Mouse (Mus musculus) embryonic facial prominence, embryonic 11.5 days (tissue): ENCODE data around the gene Stkld1. TPM values are rescaled to one million over a fixed set of nuclear protein-coding genes. Genes with fewer than 3 reads are reported as not detected.

ENCODE experiments used
- ATAC-seq: fragments of 200-750 bp; cut with Nextera tagmentation; replicated peaks from 2 replicates; pipeline ENCODE4 v1.8.0; 2017; ENCODE audit warnings: low read depth; ENCODE audit not compliant: insufficient number of reproducible peaks, low FRiP score, low TSS enrichment
- DNase-seq: peaks from one replicate; pipeline ENCODE4 v3.0.0-alpha.2; 2015; ENCODE audit warnings: low spot score
- H3K27ac ChIP-seq: fragments of 300-500 bp; sonication (generic); replicated peaks from 2 replicates; pipeline ENCODE4 v1.5.1; 2014; ENCODE audit warnings: mild to moderate bottlenecking, low read depth, low read length, control low read depth
- H3K27me3 ChIP-seq: fragments of 300-500 bp; sonication (generic); 2 replicates; pipeline ENCODE4 v1.6.1; 2014; ENCODE audit warnings: mild to moderate bottlenecking, low read length, moderate library complexity, mixed read lengths; ENCODE audit not compliant: control insufficient read depth, insufficient read depth
- H3K36me3 ChIP-seq: fragments of 300-500 bp; sonication (generic); replicated peaks from 2 replicates; pipeline ENCODE4 v1.6.1; 2014; ENCODE audit warnings: low read depth, mild to moderate bottlenecking, low read length, moderate library complexity, mixed read lengths; ENCODE audit not compliant: control insufficient read depth, insufficient read depth
- H3K4me1 ChIP-seq: fragments of 300-500 bp; sonication (generic); 2 replicates; pipeline ENCODE4 v1.6.1; 2014; ENCODE audit warnings: low read length, mixed read lengths; ENCODE audit not compliant: control insufficient read depth, insufficient read depth
- H3K4me2 ChIP-seq: fragments of 300-500 bp; sonication (generic); 2 replicates; pipeline ENCODE4 v1.6.1; 2014; ENCODE audit warnings: low read depth, mild to moderate bottlenecking, control low read depth, low read length, moderate library complexity
- H3K4me3 ChIP-seq: fragments of 300-500 bp; sonication (generic); 2 replicates; pipeline ENCODE4 v1.5.1; 2014; ENCODE audit warnings: low read depth, low read length, control low read depth
- H3K9ac ChIP-seq: fragments of 300-500 bp; sonication (generic); replicated peaks from 2 replicates; pipeline ENCODE4 v1.6.1; 2014; ENCODE audit warnings: mild to moderate bottlenecking, control low read depth, low read length
- H3K9me3 ChIP-seq: fragments of 300-500 bp; sonication (generic); replicated peaks from 2 replicates; pipeline ENCODE4 v1.6.1; 2016; ENCODE audit warnings: mild to moderate bottlenecking, low read length, inconsistent platforms, mixed read lengths; ENCODE audit not compliant: control insufficient read depth
- WGBS: fragments of 180-500 bp; shearing (Covaris S2); extraction: QIAGEN DNeasy Blood & Tissue Kit; methylation state at CpG from one replicate; pipeline ENCODE4 v1.1.7; 2014; 5-methylcytosine and 5-hydroxymethylcytosine counted together
- polyA plus RNA-seq: library from polyadenylated mRNA; unstranded; fragments of >200 nt; fragmentation: Nextera tagmentation; extraction: Ambion mirVana; gene quantifications from 2 replicates; pipeline ENCODE4 v1.2.1, GENCODE M21; 2014

Stkld1 gene
- polyA plus RNA-seq, 1 experiment from 2014 or later, result not detected

GRCm38 (mm10) chr2:26957488-26957859 is 23.6 kb downstream of the Stkld1 start:
- H3K9me3 ChIP-seq, result no peaks in the 10 kb centered on the region
- DNase-seq (no peak), ATAC-seq (no peak)
- no peak overlapping the region for H3K9ac ChIP-seq
- H3K27me3 ChIP-seq, result no peaks in the 10 kb centered on the region
- no peak overlapping the region for H3K4me3 ChIP-seq
- WGBS, result 91% methylated on average over 2 of the region's 2 CpGs
- peaks cover 7% of the 10 kb centered on the region for H3K36me3 ChIP-seq
- H3K4me1 ChIP-seq, result no peaks in the 10 kb centered on the region
- no peak overlapping the region for H3K27ac ChIP-seq
- no peak overlapping the region for H3K4me2 ChIP-seq

GRCm38 (mm10) chr2:26960756-26961155 is 26.9 kb downstream of the Stkld1 start:
- H3K4me2 ChIP-seq, result no peak overlapping the region
- no peak overlapping the region for H3K27ac ChIP-seq
- H3K4me3 ChIP-seq, result no peak overlapping the region
- H3K27me3 ChIP-seq, result no peaks in the 10 kb centered on the region
- ATAC-seq (no peak), DNase-seq (no peak)
- WGBS, result 81% methylated on average over 4 of the region's 4 CpGs
- no peak overlapping the region for H3K9ac ChIP-seq
- H3K36me3 ChIP-seq, result peaks cover 5% of the 10 kb centered on the region
- H3K9me3 ChIP-seq, result no peaks in the 10 kb centered on the region
- no peaks in the 10 kb centered on the region; the same call in 1 of the 2 replicates for H3K4me1 ChIP-seq

GRCm38 (mm10) chr2:26963923-26964723 is 30.3 kb downstream of the Stkld1 start, which contains the start of gene Rexo4:
TSS of gene Rexo4 (minus strand) at chr2:26964386.
- peak within 1 kb of the TSS; percentile 98 for H3K27ac ChIP-seq
- DNase-seq (peak; percentile 96), ATAC-seq (peak; percentile 94)
- H3K9ac ChIP-seq, result peak within 1 kb of the TSS; percentile 88
- under 1% methylated on average over 50 of the region's 50 CpGs for WGBS
- H3K4me1 ChIP-seq, result no peaks in the 10 kb centered on the region; the same call in 1 of the 2 replicates
- H3K4me2 ChIP-seq, result peak within 1 kb of the TSS; percentile 53
- H3K27me3 ChIP-seq, result no peaks in the 10 kb centered on the region
- peak within 1 kb of the TSS; percentile 80 for H3K4me3 ChIP-seq
- no peaks in the 10 kb centered on the region; the same call in 1 of the 2 replicates for H3K36me3 ChIP-seq
- no peaks in the 10 kb centered on the region for H3K9me3 ChIP-seq

- DNase-seq, result no peak
Measured at GRCm38 (mm10) chr2:26964724-26965370, 31.0 kb downstream of the Stkld1 start.

GRCm38 (mm10) chr2:26967262-26967661 is 33.4 kb downstream of the Stkld1 start:
- 77% methylated on average over 2 of the region's 2 CpGs for WGBS
- Histone ChIP-seq H3K27me3 (no peaks in the 10 kb centered on the region), H3K4me2 (no peak overlapping the region), H3K4me3 (no peak overlapping the region), H3K9me3 (no peaks in the 10 kb centered on the region), H3K36me3 (no peaks in the 10 kb centered on the region), H3K27ac (no peak overlapping the region), H3K9ac (no peak overlapping the region), H3K4me1 (no peaks in the 10 kb centered on the region; the same call in 1 of the 2 replicates)
- ATAC-seq, result no peak
- DNase-seq, result no peak

More at GRCm38 (mm10) chr2:26964724-26965370, 31.0 kb downstream of the Stkld1 start:
- peak overlapping the region; percentile 53 for H3K4me2 ChIP-seq
- no peaks in the 10 kb centered on the region; the same call in 1 of the 2 replicates for H3K36me3 ChIP-seq
- H3K9me3 ChIP-seq, result no peaks in the 10 kb centered on the region
- H3K9ac ChIP-seq, result peak overlapping the region; percentile 88
- H3K4me1 ChIP-seq, result no peaks in the 10 kb centered on the region; the same call in 1 of the 2 replicates
- WGBS, result 18% methylated on average over 14 of the region's 14 CpGs
- H3K27me3 ChIP-seq, result no peaks in the 10 kb centered on the region
- H3K27ac ChIP-seq, result peak overlapping the region; percentile 98; the same call in 1 of the 2 replicates
- ATAC-seq, result no peak; the same call in 1 of the 2 replicates
- peak overlapping the region; percentile 80 for H3K4me3 ChIP-seq

- no peak for ATAC-seq
Measured at GRCm38 (mm10) chr2:26973116-26973515, 39.3 kb downstream of the Stkld1 start, which contains the start of gene Adamts13. TSS of gene Adamts13 (plus strand) at chr2:26973416.

GRCm38 (mm10) chr2:26973960-26974359 is 40.1 kb downstream of the Stkld1 start:
- Histone ChIP-seq H3K4me1 (no peaks in the 10 kb centered on the region), H3K9ac (no peak overlapping the region), H3K9me3 (no peaks in the 10 kb centered on the region), H3K4me3 (no peak overlapping the region), H3K27me3 (no peaks in the 10 kb centered on the region), H3K36me3 (no peaks in the 10 kb centered on the region), H3K27ac (no peak overlapping the region), H3K4me2 (no peak overlapping the region)
- ATAC-seq (no peak), DNase-seq (no peak)
- WGBS, result 36% methylated on average over 4 of the region's 4 CpGs

More at GRCm38 (mm10) chr2:26973116-26973515, 39.3 kb downstream of the Stkld1 start, which contains the start of gene Adamts13:
- Histone ChIP-seq H3K4me3 (no peak within 1 kb of the TSS), H3K4me1 (no peaks in the 10 kb centered on the region), H3K9ac (no peak within 1 kb of the TSS), H3K36me3 (no peaks in the 10 kb centered on the region), H3K9me3 (no peaks in the 10 kb centered on the region), H3K4me2 (no peak within 1 kb of the TSS), H3K27me3 (no peaks in the 10 kb centered on the region), H3K27ac (no peak within 1 kb of the TSS)
- WGBS, result 79% methylated on average over 3 of the region's 3 CpGs
- no peak for DNase-seq

- Histone ChIP-seq H3K4me1 (no peaks in the 10 kb centered on the region), H3K9ac (no peak overlapping the region), H3K4me2 (no peak overlapping the region), H3K9me3 (no peaks in the 10 kb centered on the region), H3K4me3 (no peak overlapping the region), H3K36me3 (no peaks in the 10 kb centered on the region), H3K27ac (no peak overlapping the region), H3K27me3 (no peaks in the 10 kb centered on the region)
- ATAC-seq, result no peak
- WGBS, result 54% methylated on average over 1 of the region's 1 CpGs
- no peak for DNase-seq
Measured at GRCm38 (mm10) chr2:26980361-26980760, 46.5 kb downstream of the Stkld1 start.
